Mouse (Mus musculus) heart, postnatal 0 days (tissue): ENCODE measurements around the gene Nkain4. TPM values are rescaled to one million over a fixed set of nuclear protein-coding genes. Genes with fewer than 3 reads are reported as not detected.

Source experiments
- ATAC-seq: fragments of 200-750 bp; cut with Nextera tagmentation; 2 replicates; pipeline ENCODE4 v1.8.0; 2017; ENCODE audit warnings: low read depth, moderate number of reproducible peaks, moderate library complexity; ENCODE audit not compliant: insufficient read depth
- DNase-seq: peaks from one replicate; pipeline ENCODE4 v3.0.0-alpha.2; 2016; ENCODE audit warnings: low spot score
- H3K27ac ChIP-seq: fragments of 300-500 bp; sonication (generic); 2 replicates; pipeline ENCODE4 v1.5.1; 2014; ENCODE audit warnings: low read depth, mild to moderate bottlenecking
- H3K27me3 ChIP-seq: fragments of 300-500 bp; sonication (generic); 2 replicates; pipeline ENCODE4 v1.6.1; 2014; ENCODE audit warnings: low read length, mixed read lengths; ENCODE audit not compliant: control insufficient read depth, insufficient read depth
- H3K36me3 ChIP-seq: fragments of 300-500 bp; sonication (generic); replicated peaks from 2 replicates; pipeline ENCODE4 v1.6.1; 2014; ENCODE audit warnings: low read length, mixed read lengths; ENCODE audit not compliant: control insufficient read depth, insufficient read depth
- H3K4me1 ChIP-seq: fragments of 300-500 bp; sonication (generic); 2 replicates; pipeline ENCODE4 v1.6.1; 2014; ENCODE audit warnings: antibody characterized with exemption; ENCODE audit not compliant: control insufficient read depth, insufficient read depth
- H3K4me2 ChIP-seq: fragments of 300-500 bp; sonication (generic); 2 replicates; pipeline ENCODE4 v1.6.1; 2014; ENCODE audit warnings: low read depth, mild to moderate bottlenecking, low read length, moderate library complexity
- H3K4me3 ChIP-seq: fragments of 300-500 bp; sonication (generic); 2 replicates; pipeline ENCODE4 v1.5.1; 2014; ENCODE audit warnings: low read depth, low read length
- H3K9ac ChIP-seq: fragments of 300-500 bp; sonication (generic); replicated peaks from 2 replicates; pipeline ENCODE4 v1.6.1; 2014; ENCODE audit warnings: low read depth, low read length, mixed read lengths
- H3K9me3 ChIP-seq: fragments of 300-500 bp; sonication (generic); replicated peaks from 2 replicates; pipeline ENCODE4 v1.6.1; 2016; ENCODE audit warnings: low read length; ENCODE audit not compliant: control insufficient read depth
- CTCF ChIP-seq: IDR thresholded peaks from 2 replicates; pipeline ENCODE4 v1.5.1; 2016; ENCODE audit warnings: antibody characterized with exemption, control low read depth, low read depth
- EP300 ChIP-seq: IDR thresholded peaks from 2 replicates; pipeline ENCODE4 v1.6.1; 2016; ENCODE audit warnings: antibody characterized with exemption, low read depth
- WGBS: fragments of 180-500 bp; shearing (Covaris S2); extraction: QIAGEN DNeasy Blood & Tissue Kit; methylation state at CpG from one replicate; pipeline ENCODE4 v1.1.7; 2014; 5-methylcytosine and 5-hydroxymethylcytosine counted together
- polyA plus RNA-seq: library from polyadenylated mRNA; unstranded; fragments of >200 nt; fragmentation: Nextera tagmentation; extraction: Ambion mirVana; gene quantifications from 2 replicates; pipeline ENCODE4 v1.2.1, GENCODE M21; 2015
- total RNA-seq: library from RNA; depleted of rRNA; stranded (reverse); fragments of >200 nt; gene quantifications from 2 replicates; pipeline ENCODE4 v1.2.3, GENCODE M21; 2014; ENCODE audit warnings: low replicate concordance

The Nkain4 gene
- total and polyA plus RNA-seq, 2 experiments from 2014 or later = 9.8 to 27.6 TPM

- Histone ChIP-seq H3K4me1 (no peaks in the 10 kb centered on the region), H3K4me3 (peak overlapping the region; percentile 54), H3K9me3 (no peaks in the 10 kb centered on the region), H3K27me3 (peaks cover 95% of the 10 kb centered on the region), H3K36me3 (no peaks in the 10 kb centered on the region), H3K27ac (no peak overlapping the region), H3K9ac (no peak overlapping the region), H3K4me2 (peak overlapping the region; percentile 74)
- ATAC-seq = no peak
- DNase-seq = no peak
- TF ChIP-seq EP300 (no peak), CTCF (no peak)
- under 1% methylated on average over 91 of the region's 97 CpGs for WGBS
Measured at GRCm38 (mm10) chr2:180892841-180893521, 61.5 kb downstream of the Nkain4 start.

GRCm38 (mm10) chr2:180891835-180892323 lies 62.6 kb downstream of the Nkain4 start:
- Histone ChIP-seq H3K4me2 (no peak overlapping the region), H3K9ac (no peak overlapping the region), H3K36me3 (no peaks in the 10 kb centered on the region), H3K4me3 (no peak overlapping the region), H3K4me1 (no peaks in the 10 kb centered on the region), H3K9me3 (no peaks in the 10 kb centered on the region), H3K27me3 (peaks cover 98% of the 10 kb centered on the region), H3K27ac (no peak overlapping the region)
- TF ChIP-seq CTCF (no peak), EP300 (no peak)
- ATAC-seq (no peak), DNase-seq (no peak)
- WGBS = 9% methylated on average over 9 of the region's 9 CpGs

- Histone ChIP-seq H3K36me3 (no peaks in the 10 kb centered on the region), H3K27me3 (peaks cover 99% of the 10 kb centered on the region), H3K4me1 (no peaks in the 10 kb centered on the region), H3K4me2 (no peak overlapping the region), H3K27ac (no peak overlapping the region), H3K4me3 (peak overlapping the region; percentile 6; the same call in 1 of the 2 replicates), H3K9ac (no peak overlapping the region), H3K9me3 (no peaks in the 10 kb centered on the region)
- 2% methylated on average over 37 of the region's 37 CpGs for WGBS
- ATAC-seq = no peak
- no peak for DNase-seq
- TF ChIP-seq EP300 (no peak), CTCF (no peak)
Measured at GRCm38 (mm10) chr2:180891075-180891834, 63.2 kb downstream of the Nkain4 start.

- Histone ChIP-seq H3K36me3 (no peaks in the 10 kb centered on the region), H3K27me3 (peaks cover 97% of the 10 kb centered on the region), H3K4me3 (peak overlapping the region; percentile 6; the same call in 1 of the 2 replicates), H3K9ac (no peak overlapping the region), H3K27ac (no peak overlapping the region), H3K4me1 (no peaks in the 10 kb centered on the region), H3K9me3 (no peaks in the 10 kb centered on the region), H3K4me2 (no peak overlapping the region)
- TF ChIP-seq EP300 = no peak
- no peak for TF ChIP-seq CTCF
- WGBS = 2% methylated on average over 25 of the region's 29 CpGs
- DNase-seq (no peak), ATAC-seq (no peak)
Measured at GRCm38 (mm10) chr2:180890422-180891074, 64.0 kb downstream of the Nkain4 start.

GRCm38 (mm10) chr2:180889921-180890280 lies 64.6 kb downstream of the Nkain4 start:
- ATAC-seq (no peak), DNase-seq (no peak)
- no peaks in the 10 kb centered on the region for H3K36me3 ChIP-seq
- no peaks in the 10 kb centered on the region for H3K4me1 ChIP-seq
- H3K4me3 ChIP-seq = no peak overlapping the region
- H3K27me3 ChIP-seq = peaks cover 97% of the 10 kb centered on the region
- H3K27ac ChIP-seq = no peak overlapping the region
- no peak overlapping the region for H3K9ac ChIP-seq
- no peak overlapping the region for H3K4me2 ChIP-seq
- TF ChIP-seq CTCF = no peak
- TF ChIP-seq EP300 = no peak
- H3K9me3 ChIP-seq = no peaks in the 10 kb centered on the region
- WGBS = 3% methylated on average over 4 of the region's 4 CpGs
